Mouse (Mus musculus) lung, postnatal 0 days (tissue): ENCODE measurements at regions not wholly inside any gene's neighbourhood (a gene's known extent, or its start where the extent isn't known, plus 50 kb on each side); places are given as distances from the start of the nearest gene placed in this dataset.

Experiments used
- ATAC-seq: fragments of 200-750 bp; cut with Nextera tagmentation; 2 replicates; pipeline ENCODE4 v1.8.0; 2017; ENCODE audit warnings: moderate library complexity
- DNase-seq: peaks from one replicate; pipeline ENCODE4 v3.0.0-alpha.2; 2016; ENCODE audit warnings: low spot score
- H3K27ac ChIP-seq: fragments of 300-500 bp; sonication (generic); 2 replicates; pipeline ENCODE4 v1.5.1; 2014; ENCODE audit warnings: antibody characterized with exemption, mild to moderate bottlenecking, low read length, mixed read lengths
- H3K27me3 ChIP-seq: fragments of 300-500 bp; sonication (generic); replicated peaks from 2 replicates; pipeline ENCODE4 v1.6.1; 2014; ENCODE audit warnings: low read length, mixed read lengths; ENCODE audit not compliant: insufficient read depth
- H3K36me3 ChIP-seq: fragments of 300-500 bp; sonication (generic); 2 replicates; pipeline ENCODE4 v1.6.1; 2014; ENCODE audit warnings: low read length, mixed read lengths; ENCODE audit not compliant: insufficient read depth
- H3K4me1 ChIP-seq: fragments of 300-500 bp; sonication (generic); 2 replicates; pipeline ENCODE4 v1.6.1; 2014; ENCODE audit warnings: antibody characterized with exemption, low read depth, low read length, mixed read lengths; ENCODE audit not compliant: insufficient read depth
- H3K4me2 ChIP-seq: fragments of 300-500 bp; sonication (generic); replicated peaks from 2 replicates; pipeline ENCODE4 v1.6.1; 2014; ENCODE audit warnings: low read depth, mild to moderate bottlenecking, low read length, moderate library complexity, mixed read lengths
- H3K4me3 ChIP-seq: fragments of 300-500 bp; sonication (generic); 2 replicates; pipeline ENCODE4 v1.5.1; 2014; ENCODE audit warnings: low read depth, low read length
- H3K9ac ChIP-seq: fragments of 300-500 bp; sonication (generic); replicated peaks from 2 replicates; pipeline ENCODE4 v1.6.1; 2014; ENCODE audit warnings: low read depth, mild to moderate bottlenecking
- H3K9me3 ChIP-seq: fragments of 300-500 bp; sonication (generic); 2 replicates; pipeline ENCODE4 v1.6.1; 2016; ENCODE audit warnings: low read length, mixed read lengths
- CTCF ChIP-seq: IDR thresholded peaks from 2 replicates; pipeline ENCODE4 v1.5.1; 2016; ENCODE audit warnings: antibody characterized with exemption, mild to moderate bottlenecking
- EP300 ChIP-seq: IDR thresholded peaks from 2 replicates; pipeline ENCODE4 v1.6.1; 2016; ENCODE audit warnings: antibody characterized with exemption, mild to moderate bottlenecking, control low read depth
- WGBS: fragments of 180-500 bp; shearing (Covaris S2); extraction: QIAGEN DNeasy Blood & Tissue Kit; methylation state at CpG from one replicate; pipeline ENCODE4 v1.1.7; 2014; 5-methylcytosine and 5-hydroxymethylcytosine counted together

DNA sequence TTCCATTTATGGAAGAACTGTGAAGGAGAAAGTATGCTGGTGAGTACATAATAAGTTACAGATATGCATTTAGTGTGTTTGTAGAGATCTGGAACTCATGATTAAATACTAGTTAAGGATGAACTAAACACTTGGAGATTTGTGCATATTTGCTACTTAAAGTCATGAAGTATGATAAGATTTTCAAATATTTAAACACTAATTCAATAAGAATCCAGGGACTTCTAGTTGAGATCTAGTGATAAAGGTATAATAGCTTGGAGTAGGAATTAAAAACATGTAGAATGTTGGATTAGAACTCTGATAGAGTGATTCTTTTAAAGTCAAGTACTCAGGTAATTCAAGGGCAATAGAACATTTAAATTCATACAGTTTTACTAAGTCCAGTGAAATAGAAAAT is 1026.5 kb upstream of the Lcorl start:
- H3K27ac ChIP-seq = no peak overlapping the region
- H3K9ac ChIP-seq = no peak overlapping the region
- no peak overlapping the region for H3K4me2 ChIP-seq
- no peaks in the 10 kb centered on the region for H3K27me3 ChIP-seq
- H3K9me3 ChIP-seq = no peaks in the 10 kb centered on the region
- no peaks in the 10 kb centered on the region for H3K36me3 ChIP-seq
- DNase-seq (peak; percentile 4), ATAC-seq (peak; percentile 35; the same call in 1 of the 2 replicates)
- TF ChIP-seq CTCF (no peak), EP300 (peak; percentile 92)
- H3K4me1 ChIP-seq = no peaks in the 10 kb centered on the region
- no peak overlapping the region for H3K4me3 ChIP-seq

DNA sequence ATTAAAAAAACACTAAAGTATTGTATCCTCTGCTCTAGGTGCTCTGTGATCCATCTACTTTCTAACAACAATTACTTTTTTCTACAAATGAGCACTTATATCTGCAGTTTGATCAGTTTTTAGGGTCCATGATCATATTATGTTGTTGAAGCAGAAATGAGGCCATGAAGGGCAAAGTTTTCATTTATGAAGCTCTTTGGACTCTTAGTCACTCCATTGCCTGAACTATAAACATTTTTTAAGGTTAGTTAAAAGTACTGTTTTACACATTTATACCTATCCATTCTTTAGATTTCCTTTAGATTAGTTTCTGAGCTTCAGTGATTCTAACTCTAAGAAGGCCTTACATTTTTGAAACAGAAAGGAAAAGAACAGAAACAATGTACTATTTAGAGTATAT is 999.4 kb upstream of the Lcorl start:
- TF ChIP-seq CTCF (no peak), EP300 (no peak)
- DNase-seq (no peak), ATAC-seq (no peak)

DNA sequence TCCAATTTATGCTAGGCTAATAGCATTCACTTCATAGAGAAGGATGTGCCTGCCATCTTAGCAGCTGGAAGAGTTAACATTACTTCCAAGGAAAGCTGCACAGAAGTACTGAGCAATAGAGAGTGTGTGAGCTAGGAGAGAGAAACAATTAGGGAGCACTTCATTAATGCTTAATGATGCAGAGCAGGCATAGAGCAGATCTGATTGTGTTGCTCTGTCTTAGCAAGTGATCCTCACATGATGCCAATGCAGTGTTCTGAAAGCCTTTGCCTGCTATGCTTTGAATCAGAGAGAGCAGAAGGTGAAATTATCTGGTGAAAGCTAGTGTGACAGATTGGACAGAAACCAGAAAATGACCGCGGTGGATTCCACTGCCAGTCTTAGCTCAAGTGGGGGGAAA is 987.8 kb upstream of the Lcorl start:
- DNase-seq (no peak), ATAC-seq (no peak)
- Histone ChIP-seq H3K27ac (no peak overlapping the region), H3K4me2 (no peak overlapping the region), H3K4me3 (no peak overlapping the region), H3K9me3 (no peaks in the 10 kb centered on the region), H3K36me3 (no peaks in the 10 kb centered on the region), H3K4me1 (no peaks in the 10 kb centered on the region), H3K27me3 (no peaks in the 10 kb centered on the region), H3K9ac (no peak overlapping the region)
- TF ChIP-seq EP300 (no peak), CTCF (no peak)
- WGBS = 69% methylated on average over 2 of the region's 2 CpGs

More for the DNA sequence above, 999.4 kb upstream of the Lcorl start:
- H3K27me3 ChIP-seq = no peaks in the 10 kb centered on the region
- no peak overlapping the region for H3K4me3 ChIP-seq
- H3K36me3 ChIP-seq = no peaks in the 10 kb centered on the region
- H3K9me3 ChIP-seq = no peaks in the 10 kb centered on the region
- no peak overlapping the region for H3K4me2 ChIP-seq
- H3K4me1 ChIP-seq = no peaks in the 10 kb centered on the region
- H3K9ac ChIP-seq = no peak overlapping the region
- no peak overlapping the region for H3K27ac ChIP-seq

DNA sequence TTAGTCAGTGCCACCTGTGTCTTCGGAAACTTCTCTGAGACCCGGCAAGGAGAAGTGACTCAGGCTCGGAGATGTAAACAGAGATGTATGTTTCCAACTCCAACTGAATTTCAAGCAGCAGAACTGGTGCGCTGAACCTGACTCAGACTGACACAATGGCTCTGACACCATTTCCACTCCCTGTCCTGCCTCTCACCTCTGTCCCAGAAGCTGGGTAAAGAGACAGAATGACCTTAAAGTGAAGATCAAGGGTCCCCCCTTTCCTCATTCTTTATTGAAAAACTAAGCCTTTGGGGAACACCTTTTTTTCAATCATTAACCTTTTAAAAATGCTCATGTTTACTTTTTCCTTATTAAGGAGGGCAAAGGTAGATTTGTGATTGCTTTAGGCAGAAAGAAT is 979.4 kb upstream of the Lcorl start:
- 45% methylated on average over 4 of the region's 4 CpGs for WGBS
- ATAC-seq = no peak
- H3K36me3 ChIP-seq = no peaks in the 10 kb centered on the region
- no peak overlapping the region for H3K9ac ChIP-seq
- no peaks in the 10 kb centered on the region for H3K27me3 ChIP-seq
- H3K27ac ChIP-seq = no peak overlapping the region
- DNase-seq = peak; percentile 13
- no peaks in the 10 kb centered on the region for H3K9me3 ChIP-seq
- H3K4me3 ChIP-seq = no peak overlapping the region
- no peak overlapping the region for H3K4me2 ChIP-seq
- no peaks in the 10 kb centered on the region for H3K4me1 ChIP-seq
- no peak for TF ChIP-seq EP300
- no peak for TF ChIP-seq CTCF

DNA sequence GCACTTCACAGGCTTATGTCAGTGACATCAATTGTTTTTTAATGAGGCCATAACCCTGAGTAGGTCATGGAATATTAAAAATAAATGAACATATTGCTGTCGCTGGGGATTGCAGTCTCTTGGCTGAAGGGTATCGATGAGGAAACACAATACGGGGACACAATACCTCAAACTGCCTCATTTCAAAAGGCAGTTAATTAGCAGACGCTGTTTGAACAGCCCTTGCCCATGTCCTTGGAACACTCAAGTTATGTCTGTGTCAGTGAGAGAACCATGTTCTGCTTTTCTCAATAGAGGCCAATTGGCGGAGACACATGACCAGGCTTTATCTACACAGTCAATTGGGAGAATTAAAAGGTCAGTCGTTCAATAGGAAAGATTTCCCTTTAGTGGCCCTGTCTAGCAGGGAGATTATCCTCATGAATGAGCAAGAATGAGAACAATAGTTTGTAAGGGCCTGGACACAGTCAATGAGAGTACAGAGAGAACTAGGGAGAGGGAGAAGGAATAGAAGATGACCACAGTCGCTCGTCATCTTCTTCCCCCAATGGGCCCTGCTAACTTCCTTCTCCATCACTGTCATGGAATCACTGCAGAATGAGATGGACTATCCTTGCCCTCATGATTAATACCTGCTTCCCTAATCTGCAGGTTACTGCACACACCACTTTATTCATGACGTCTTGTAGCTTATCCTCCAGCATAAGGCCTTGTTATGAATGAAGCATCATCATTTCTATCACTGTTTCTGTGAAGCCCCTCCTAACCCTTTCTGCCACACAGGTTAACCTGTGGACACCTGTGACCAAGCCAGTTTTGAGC is 973.6 kb upstream of the Lcorl start:
- 72% methylated on average over 9 of the region's 9 CpGs for WGBS
- Histone ChIP-seq H3K27ac (no peak overlapping the region), H3K9ac (no peak overlapping the region), H3K9me3 (no peaks in the 10 kb centered on the region), H3K4me2 (no peak overlapping the region), H3K27me3 (no peaks in the 10 kb centered on the region), H3K4me1 (no peaks in the 10 kb centered on the region), H3K4me3 (no peak overlapping the region), H3K36me3 (no peaks in the 10 kb centered on the region)
- DNase-seq = peak; percentile 69
- TF ChIP-seq EP300 = peak; percentile 59; the same call in 1 of the 2 replicates
- TF ChIP-seq CTCF = peak; percentile 18; the same call in 1 of the 2 replicates
- ATAC-seq = peak; percentile 88

DNA sequence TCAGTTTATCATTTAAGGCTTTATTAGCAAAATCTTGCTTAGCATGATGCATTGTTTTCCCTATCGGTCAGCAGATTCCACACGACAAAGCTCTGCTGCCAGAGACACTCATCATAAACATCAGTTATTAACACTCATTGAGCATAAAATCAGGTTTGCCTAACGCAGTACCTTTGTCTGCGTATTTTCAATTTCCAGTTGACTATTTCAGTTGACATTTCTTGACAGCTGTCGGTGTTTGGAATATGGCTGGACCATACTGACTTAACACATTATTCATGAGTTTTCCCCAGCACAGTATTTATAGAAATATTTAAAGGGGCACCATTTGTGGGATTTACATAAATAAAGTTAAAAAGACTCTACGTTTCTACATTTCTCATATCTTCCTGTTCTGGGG is 972.7 kb upstream of the Lcorl start:
- Histone ChIP-seq H3K4me1 (no peaks in the 10 kb centered on the region), H3K9me3 (no peaks in the 10 kb centered on the region), H3K9ac (no peak overlapping the region), H3K27ac (no peak overlapping the region), H3K36me3 (no peaks in the 10 kb centered on the region), H3K27me3 (no peaks in the 10 kb centered on the region), H3K4me2 (no peak overlapping the region), H3K4me3 (no peak overlapping the region)
- TF ChIP-seq EP300 (no peak), CTCF (no peak)
- ATAC-seq (no peak), DNase-seq (peak; percentile 4)
- WGBS = 63% methylated on average over 6 of the region's 6 CpGs

DNA sequence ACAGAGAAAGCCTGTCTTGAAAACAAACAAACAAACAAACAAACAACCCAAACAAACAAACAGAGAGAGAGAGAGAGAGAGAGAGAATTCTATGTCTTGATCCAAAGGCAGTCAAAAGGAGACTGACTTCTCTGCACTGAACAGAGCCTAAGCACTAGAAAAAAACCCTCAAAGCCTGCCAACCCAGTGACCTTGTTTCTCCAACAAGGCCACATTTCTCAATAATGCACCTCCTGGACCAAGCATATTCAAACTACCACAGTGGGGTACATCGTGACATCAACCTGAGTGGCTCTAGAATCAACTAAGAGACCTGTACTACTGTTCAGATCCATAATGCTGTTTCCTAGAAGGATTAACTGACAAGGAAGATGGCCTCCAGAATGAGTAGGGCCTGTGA is 969.0 kb upstream of the Lcorl start:
- no peak for ATAC-seq
- 77% methylated on average over 1 of the region's 1 CpGs for WGBS
- no peak for DNase-seq

More for the DNA sequence above, 969.0 kb upstream of the Lcorl start:
- Histone ChIP-seq H3K27ac (no peak overlapping the region), H3K9ac (no peak overlapping the region), H3K4me1 (no peaks in the 10 kb centered on the region), H3K36me3 (no peaks in the 10 kb centered on the region), H3K27me3 (no peaks in the 10 kb centered on the region), H3K4me3 (no peak overlapping the region), H3K4me2 (no peak overlapping the region), H3K9me3 (no peaks in the 10 kb centered on the region)
- no peak for TF ChIP-seq EP300
- TF ChIP-seq CTCF = no peak
